Mouse (Mus musculus): ENCODE measurements at regions not wholly inside any gene's neighbourhood (a gene's known extent, or its start where the extent isn't known, plus 50 kb on each side); places are given as distances from the start of the nearest gene placed in this dataset.

DNA sequence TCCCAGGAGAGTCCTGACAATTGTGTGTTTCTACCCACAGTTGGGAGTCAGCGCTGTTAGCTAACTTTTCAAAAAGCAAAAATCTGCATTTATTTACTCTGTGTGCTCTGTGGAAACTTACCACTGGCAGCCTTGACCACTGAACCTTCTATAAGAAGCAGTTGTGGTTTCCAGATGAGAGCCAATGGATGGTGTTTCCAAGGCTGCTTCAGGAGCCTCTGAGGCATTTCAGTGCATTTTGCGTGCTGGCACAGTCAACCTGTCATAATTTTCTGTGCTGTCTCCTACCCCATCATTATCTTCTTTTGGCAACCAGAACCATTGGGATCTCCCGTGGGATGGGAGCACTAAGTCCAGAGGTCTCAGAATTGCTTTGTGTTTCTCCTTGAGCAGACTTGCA is 60.3 kb downstream of the 4930544G11Rik start:
- Histone ChIP-seq H3K9me3 (no peaks in the 10 kb centered on the region), H3K27me3 (replicated peaks) (no peaks in the 10 kb centered on the region), H3K36me3 (replicated peaks) (no peaks in the 10 kb centered on the region), H3K4me2 (no peak overlapping the region), H3K9ac (no peak overlapping the region), H3K4me3 (no peak overlapping the region), H3K27ac (no peak overlapping the region), H3K4me1 (no peaks in the 10 kb centered on the region)
- ATAC-seq (replicated peaks), result no peak
- WGBS, result 92% methylated on average over 3 of the region's 3 CpGs

GRCm38 (mm10) chr6:66023531-66023930 is 71.1 kb downstream of the 4930544G11Rik start:
- no peaks in the 10 kb centered on the region for H3K27me3 ChIP-seq (replicated peaks)
- no peak overlapping the region for H3K4me2 ChIP-seq
- no peak overlapping the region for H3K9ac ChIP-seq
- H3K4me1 ChIP-seq, result no peaks in the 10 kb centered on the region
- 82% methylated on average over 1 of the region's 1 CpGs for WGBS
- H3K36me3 ChIP-seq (replicated peaks), result no peaks in the 10 kb centered on the region
- no peak overlapping the region for H3K4me3 ChIP-seq
- no peak for ATAC-seq (replicated peaks)
- no peaks in the 10 kb centered on the region for H3K9me3 ChIP-seq
- no peak overlapping the region for H3K27ac ChIP-seq

DNA sequence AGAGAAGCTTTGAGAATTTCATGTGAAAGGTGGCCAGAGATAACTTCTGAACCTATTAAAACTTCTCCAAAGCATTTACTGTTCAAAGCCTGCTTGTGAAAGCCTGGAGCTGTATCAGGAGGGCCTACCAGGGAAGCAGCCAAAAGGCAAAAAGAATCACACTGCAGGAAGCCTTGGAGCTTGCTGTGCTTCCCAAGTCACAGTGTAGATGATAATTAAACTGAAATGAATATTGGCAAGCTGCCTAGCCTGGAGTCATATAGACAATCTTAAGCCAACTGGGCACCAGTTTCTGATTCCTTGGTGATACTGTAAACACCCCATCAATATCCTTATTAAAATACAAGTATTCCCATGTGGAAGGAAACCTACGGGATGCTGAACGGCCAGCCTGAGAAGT is 84.4 kb downstream of the 4930544G11Rik start:
- 60% methylated on average over 2 of the region's 2 CpGs for WGBS
- no peaks in the 10 kb centered on the region for H3K27me3 ChIP-seq (replicated peaks)
- no peak for ATAC-seq (replicated peaks)

GRCm38 (mm10) chr6:66051852-66052251 is 99.4 kb downstream of the 4930544G11Rik start:
- Histone ChIP-seq H3K9ac (no peak overlapping the region), H3K27me3 (replicated peaks) (no peaks in the 10 kb centered on the region), H3K4me2 (no peak overlapping the region), H3K36me3 (replicated peaks) (no peaks in the 10 kb centered on the region), H3K4me1 (no peaks in the 10 kb centered on the region), H3K4me3 (no peak overlapping the region), H3K9me3 (no peaks in the 10 kb centered on the region), H3K27ac (no peak overlapping the region)
- WGBS, result 96% methylated on average over 4 of the region's 4 CpGs
- no peak for ATAC-seq (replicated peaks)

More for the DNA sequence above, 84.4 kb downstream of the 4930544G11Rik start:
- Histone ChIP-seq H3K36me3 (replicated peaks) (no peaks in the 10 kb centered on the region), H3K9me3 (no peaks in the 10 kb centered on the region), H3K4me2 (no peak overlapping the region), H3K9ac (no peak overlapping the region), H3K27ac (no peak overlapping the region), H3K4me1 (no peaks in the 10 kb centered on the region), H3K4me3 (no peak overlapping the region)

- no peak overlapping the region for H3K4me3 ChIP-seq
- no peaks in the 10 kb centered on the region for H3K36me3 ChIP-seq (replicated peaks)
- H3K27ac ChIP-seq, result no peak overlapping the region
- ATAC-seq (replicated peaks), result no peak
- no peaks in the 10 kb centered on the region for H3K4me1 ChIP-seq
- no peaks in the 10 kb centered on the region for H3K9me3 ChIP-seq
- no peak overlapping the region for H3K4me2 ChIP-seq
- H3K27me3 ChIP-seq (replicated peaks), result no peaks in the 10 kb centered on the region
- H3K9ac ChIP-seq, result no peak overlapping the region
These were observed 100.0 kb downstream of the 4930544G11Rik start for GRCm38 (mm10) chr6:66052386-66052785.

DNA sequence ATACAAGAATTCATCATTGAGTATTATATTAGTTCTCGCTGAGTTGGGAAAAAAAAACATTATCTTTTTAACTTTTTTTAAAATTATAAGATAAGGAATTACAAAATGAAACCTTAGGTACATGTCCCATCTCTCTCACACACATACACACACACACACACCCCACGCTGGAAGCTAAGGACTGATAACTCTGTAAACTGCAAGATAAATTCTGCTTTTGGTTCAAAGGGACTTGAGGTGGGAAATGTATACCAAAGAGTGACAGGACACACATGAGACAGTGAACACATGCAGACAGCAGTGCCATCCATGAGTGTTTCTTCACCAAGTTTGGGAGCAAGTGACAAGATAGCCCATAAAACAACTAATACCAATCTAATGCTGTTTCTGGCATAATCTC is 100.8 kb downstream of the 4930544G11Rik start:
- no peak for ATAC-seq (replicated peaks)
- H3K27ac ChIP-seq, result no peak overlapping the region
- WGBS, result 85% methylated on average over 2 of the region's 2 CpGs
- no peaks in the 10 kb centered on the region for H3K4me1 ChIP-seq
- no peak overlapping the region for H3K9ac ChIP-seq
- H3K36me3 ChIP-seq (replicated peaks), result no peaks in the 10 kb centered on the region
- H3K4me2 ChIP-seq, result no peak overlapping the region
- H3K9me3 ChIP-seq, result no peaks in the 10 kb centered on the region
- H3K4me3 ChIP-seq, result no peak overlapping the region
- no peaks in the 10 kb centered on the region for H3K27me3 ChIP-seq (replicated peaks)

- Histone ChIP-seq H3K36me3 (replicated peaks) (no peaks in the 10 kb centered on the region), H3K27me3 (replicated peaks) (no peaks in the 10 kb centered on the region), H3K4me2 (no peak overlapping the region), H3K9ac (no peak overlapping the region), H3K4me3 (no peak overlapping the region), H3K9me3 (no peaks in the 10 kb centered on the region), H3K4me1 (no peaks in the 10 kb centered on the region), H3K27ac (no peak overlapping the region)
- 75% methylated on average over 2 of the region's 2 CpGs for WGBS
- no peak for ATAC-seq (replicated peaks)
These were observed 116.5 kb downstream of the 4930544G11Rik start for GRCm38 (mm10) chr6:66068874-66069273.

- no peaks in the 10 kb centered on the region for H3K36me3 ChIP-seq (replicated peaks)
- no peak overlapping the region for H3K27ac ChIP-seq
- H3K9ac ChIP-seq, result no peak overlapping the region
- no peak for ATAC-seq (replicated peaks)
- H3K9me3 ChIP-seq, result no peaks in the 10 kb centered on the region
- 5% methylated on average over 2 of the region's 2 CpGs for WGBS
- H3K27me3 ChIP-seq (replicated peaks), result no peaks in the 10 kb centered on the region
- no peak overlapping the region for H3K4me2 ChIP-seq
- no peaks in the 10 kb centered on the region for H3K4me1 ChIP-seq
- H3K4me3 ChIP-seq, result no peak overlapping the region
These were observed 125.0 kb downstream of the 4930544G11Rik start for GRCm38 (mm10) chr6:66077445-66077844.

DNA sequence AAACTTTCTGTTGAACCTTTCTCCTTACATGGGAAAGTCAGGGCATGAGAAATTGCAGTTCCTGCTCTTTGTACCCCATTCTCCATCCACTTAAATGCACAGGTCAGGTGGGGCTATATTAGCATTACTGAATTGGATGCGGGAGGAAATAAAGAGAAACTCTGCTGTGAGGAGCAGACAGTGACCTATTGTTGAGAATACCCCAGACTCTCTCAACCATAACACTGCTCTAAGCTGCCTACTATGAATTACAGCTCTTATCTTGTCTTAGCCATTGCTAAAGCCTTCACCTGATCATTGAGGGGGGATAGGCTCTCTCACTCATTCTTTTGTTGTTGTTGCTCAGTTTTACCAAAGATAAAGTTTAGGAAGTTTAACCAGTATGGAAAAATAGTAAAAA is 126.4 kb downstream of the 4930544G11Rik start:
- no peaks in the 10 kb centered on the region for H3K9me3 ChIP-seq
- 18% methylated on average over 1 of the region's 1 CpGs for WGBS
- no peak for ATAC-seq (replicated peaks)

GRCm38 (mm10) chr6:66101555-66102071 is 149.2 kb downstream of the 4930544G11Rik start:
- H3K9ac ChIP-seq, result no peak overlapping the region
- peak; percentile 72 for ATAC-seq (replicated peaks)
- WGBS, result 30% methylated on average over 3 of the region's 3 CpGs

More for the DNA sequence above, 126.4 kb downstream of the 4930544G11Rik start:
- Histone ChIP-seq H3K4me2 (no peak overlapping the region), H3K4me1 (no peaks in the 10 kb centered on the region), H3K36me3 (replicated peaks) (no peaks in the 10 kb centered on the region), H3K27ac (no peak overlapping the region), H3K27me3 (replicated peaks) (no peaks in the 10 kb centered on the region), H3K4me3 (no peak overlapping the region), H3K9ac (no peak overlapping the region)

DNA sequence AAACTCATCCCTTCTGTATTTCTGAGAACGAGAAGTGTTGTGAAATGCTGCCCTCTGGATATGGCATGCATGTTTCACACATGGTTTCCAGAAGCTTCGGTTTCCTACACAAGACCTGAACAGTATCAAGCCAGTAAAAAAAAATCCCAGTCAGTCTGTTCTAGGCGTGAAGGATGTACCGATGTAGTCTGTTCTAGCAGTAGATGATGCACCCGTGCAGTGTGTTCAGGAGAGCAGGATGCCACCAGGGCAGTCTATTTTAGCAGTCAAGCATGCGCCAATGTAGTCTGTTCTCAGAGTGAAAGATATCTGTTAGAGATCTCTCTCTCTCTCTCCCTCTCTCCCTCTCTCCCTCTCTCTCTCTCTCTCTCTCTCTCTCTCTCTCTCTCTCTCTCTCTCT is 162.0 kb downstream of the 4930544G11Rik start:
- 89% methylated on average over 6 of the region's 6 CpGs for WGBS
- ATAC-seq (replicated peaks), result no peak

More at GRCm38 (mm10) chr6:66101555-66102071, 149.2 kb downstream of the 4930544G11Rik start:
- Histone ChIP-seq H3K27me3 (replicated peaks) (no peaks in the 10 kb centered on the region), H3K4me2 (no peak overlapping the region), H3K4me3 (no peak overlapping the region), H3K4me1 (no peaks in the 10 kb centered on the region), H3K36me3 (replicated peaks) (no peaks in the 10 kb centered on the region), H3K9me3 (no peaks in the 10 kb centered on the region), H3K27ac (peak overlapping the region; percentile 29; the same call in 1 of the 2 replicates)

GRCm38 (mm10) chr6:66121479-66122183 is 169.2 kb downstream of the 4930544G11Rik start:
- H3K9me3 ChIP-seq, result no peaks in the 10 kb centered on the region
- H3K36me3 ChIP-seq (replicated peaks), result no peaks in the 10 kb centered on the region
- no peak overlapping the region for H3K4me2 ChIP-seq
- 71% methylated on average over 5 of the region's 5 CpGs for WGBS
- ATAC-seq (replicated peaks), result no peak
- no peaks in the 10 kb centered on the region for H3K4me1 ChIP-seq
- no peaks in the 10 kb centered on the region for H3K27me3 ChIP-seq (replicated peaks)
- no peak overlapping the region for H3K27ac ChIP-seq
- H3K4me3 ChIP-seq, result no peak overlapping the region
- H3K9ac ChIP-seq, result no peak overlapping the region

More for the DNA sequence above, 162.0 kb downstream of the 4930544G11Rik start:
- Histone ChIP-seq H3K27ac (no peak overlapping the region), H3K9me3 (no peaks in the 10 kb centered on the region), H3K4me2 (no peak overlapping the region), H3K27me3 (replicated peaks) (no peaks in the 10 kb centered on the region), H3K4me3 (no peak overlapping the region), H3K9ac (no peak overlapping the region), H3K4me1 (no peaks in the 10 kb centered on the region), H3K36me3 (replicated peaks) (no peaks in the 10 kb centered on the region)

GRCm38 (mm10) chr6:66124292-66124691 is 171.9 kb downstream of the 4930544G11Rik start:
- Histone ChIP-seq H3K4me3 (no peak overlapping the region), H3K9ac (no peak overlapping the region)
- no peak for ATAC-seq (replicated peaks)

More at GRCm38 (mm10) chr6:66124292-66124691, 171.9 kb downstream of the 4930544G11Rik start:
- 77% methylated on average over 1 of the region's 1 CpGs for WGBS
- Histone ChIP-seq H3K4me1 (no peaks in the 10 kb centered on the region), H3K27me3 (replicated peaks) (no peaks in the 10 kb centered on the region), H3K9me3 (no peaks in the 10 kb centered on the region), H3K27ac (no peak overlapping the region), H3K4me2 (no peak overlapping the region), H3K36me3 (replicated peaks) (no peaks in the 10 kb centered on the region)

All from midbrain, embryonic 15.5 days (tissue).